Mouse (Mus musculus) cortical plate, adult 2 months (tissue): Measurements from ENCODE around the gene Poc1b. TPM values are rescaled to one million over a fixed set of nuclear protein-coding genes. Genes with fewer than 3 reads are reported as not detected.

Experiments
- H3K27ac ChIP-seq: fragments of 200-500 bp; 2 replicates; pipeline ENCODE4 v1.5.1; 2012; ENCODE audit warnings: low read length, control low read depth, inconsistent platforms; ENCODE audit not compliant: insufficient read depth
- H3K4me1 ChIP-seq: fragments of 200-500 bp; 2 replicates; pipeline ENCODE4 v1.6.1; 2011; ENCODE audit warnings: low read length; ENCODE audit not compliant: control insufficient read depth, insufficient read depth
- H3K4me3 ChIP-seq: fragments of 200-500 bp; 2 replicates; pipeline ENCODE4 v1.5.1; 2011; ENCODE audit warnings: mild to moderate bottlenecking, low read length, control low read depth; ENCODE audit not compliant: insufficient read depth
- CTCF ChIP-seq: fragments of 200-500 bp; IDR thresholded peaks from 2 replicates; pipeline ENCODE4 v1.5.1; 2011; ENCODE audit warnings: mild to moderate bottlenecking, control low read depth, low read length; ENCODE audit not compliant: insufficient read depth; ENCODE audit errors: extremely low read depth
- POLR2A ChIP-seq: fragments of 200-500 bp; IDR thresholded peaks from 2 replicates; pipeline ENCODE4 v1.6.1; 2011; ENCODE audit warnings: mild to moderate bottlenecking, low read length, control low read depth; ENCODE audit not compliant: insufficient read depth; ENCODE audit errors: extremely low read depth
- polyA plus RNA-seq: library from polyadenylated mRNA; depleted of rRNA; stranded (reverse); fragments of >200 nt; gene quantifications from 2 replicates; pipeline ENCODE4 v1.2.3, GENCODE M21; 2012

The Poc1b gene
- polyA plus RNA-seq, 1 experiment = 11.2 TPM

DNA sequence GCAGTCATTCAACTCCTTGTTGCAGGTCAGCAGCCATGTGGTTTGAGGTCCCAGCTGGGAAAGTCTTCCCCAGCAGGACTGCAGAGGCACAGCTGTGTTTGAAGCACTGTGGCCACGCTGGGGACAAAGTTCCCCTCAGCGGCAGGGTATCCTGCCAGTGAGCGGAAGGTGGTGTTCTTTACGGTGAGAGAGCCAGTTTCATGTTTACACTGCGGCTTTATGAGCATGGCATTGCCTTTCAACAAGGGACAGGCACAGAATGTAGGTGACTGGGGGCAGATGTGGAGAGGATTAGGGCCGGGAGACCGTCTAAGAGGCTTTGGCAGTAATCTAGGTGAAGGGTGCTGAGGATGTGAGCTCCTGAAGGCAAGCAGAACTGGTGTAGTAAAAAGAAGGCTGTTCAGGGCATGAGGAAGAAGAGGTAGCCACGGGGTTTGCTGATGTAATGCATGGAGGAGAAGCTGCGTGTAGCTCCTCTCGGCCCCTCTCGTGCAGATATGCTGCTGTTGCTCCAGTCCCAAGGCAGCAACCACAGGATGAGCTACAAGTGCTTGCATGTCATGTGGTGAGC, 20.9 kb downstream of the Poc1b start:
- H3K4me3 ChIP-seq = no peak overlapping the region
- TF ChIP-seq CTCF (no peak), POLR2A (no peak)
- no peak overlapping the region for H3K27ac ChIP-seq
- peaks cover 2% of the 10 kb centered on the region; the same call in 1 of the 2 replicates for H3K4me1 ChIP-seq

DNA sequence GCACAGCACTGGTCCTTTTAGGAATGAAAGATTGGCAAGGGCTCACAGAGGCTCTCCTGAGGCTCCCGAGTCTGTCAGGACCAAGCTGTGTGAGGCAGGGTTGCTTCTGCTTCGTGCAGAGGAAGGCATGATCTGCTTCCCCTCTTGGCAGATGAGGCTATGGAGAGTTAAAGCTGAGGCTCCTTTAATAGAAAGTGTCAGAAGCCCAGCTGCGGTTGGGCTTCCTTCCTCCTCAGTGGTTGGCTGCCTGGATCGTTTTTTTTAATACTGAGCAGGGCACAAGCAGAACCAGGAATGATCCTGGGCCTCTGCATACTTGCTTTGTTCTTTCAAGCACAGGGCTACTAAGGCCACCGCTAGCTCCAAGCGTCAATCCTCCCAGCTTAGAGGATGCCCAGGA, 23.8 kb downstream of the Poc1b start:
- no peak overlapping the region for H3K27ac ChIP-seq
- peaks cover 2% of the 10 kb centered on the region; the same call in 1 of the 2 replicates for H3K4me1 ChIP-seq
- TF ChIP-seq POLR2A (no peak), CTCF (no peak)
- H3K4me3 ChIP-seq = no peak overlapping the region

DNA sequence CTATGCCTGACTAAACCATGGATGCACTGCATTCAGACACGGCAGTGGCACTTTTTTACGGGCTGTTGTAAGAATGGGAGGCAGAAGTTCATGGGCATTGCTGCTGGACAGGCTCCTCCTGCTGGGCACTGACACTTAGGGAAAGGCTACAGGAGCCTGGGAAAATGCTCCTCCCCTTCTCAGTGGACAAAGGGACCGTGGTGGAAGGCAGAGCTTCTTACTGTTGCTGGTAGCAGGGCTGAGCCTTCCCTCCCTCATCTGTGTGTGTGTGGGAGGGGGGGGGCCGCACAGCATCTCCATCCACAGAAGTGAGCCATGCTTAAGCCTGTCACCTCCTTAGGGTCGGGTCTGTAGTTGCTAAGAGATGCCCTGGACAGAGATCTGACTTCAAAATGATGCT, 24.5 kb downstream of the Poc1b start:
- H3K27ac ChIP-seq = no peak overlapping the region
- no peak for TF ChIP-seq CTCF
- TF ChIP-seq POLR2A = no peak
- H3K4me3 ChIP-seq = no peak overlapping the region
- peaks cover 2% of the 10 kb centered on the region; the same call in 1 of the 2 replicates for H3K4me1 ChIP-seq

DNA sequence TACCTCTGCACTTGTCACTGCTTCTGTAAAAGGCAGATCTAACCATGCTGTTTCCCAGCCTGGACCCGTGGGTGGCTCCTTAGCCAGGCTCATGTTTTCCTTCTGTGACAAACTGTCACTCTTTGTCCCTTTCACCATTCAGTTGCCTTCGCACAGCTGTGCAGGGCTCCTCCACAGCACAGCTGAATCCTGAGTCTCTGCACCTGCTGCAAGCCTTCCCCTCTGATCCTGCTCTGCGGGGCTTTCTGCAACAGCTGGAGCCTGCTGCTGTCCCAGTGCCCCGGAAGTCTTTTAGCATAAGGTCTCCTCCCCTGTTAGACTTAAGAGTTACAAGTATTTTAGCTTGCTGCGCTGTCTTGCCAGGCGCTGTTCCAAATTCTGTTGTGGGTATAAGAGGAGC, 25.4 kb downstream of the Poc1b start:
- no peak for TF ChIP-seq CTCF
- no peak for TF ChIP-seq POLR2A
- peaks cover 2% of the 10 kb centered on the region; the same call in 1 of the 2 replicates for H3K4me1 ChIP-seq
- H3K4me3 ChIP-seq = no peak overlapping the region
- no peak overlapping the region for H3K27ac ChIP-seq

DNA sequence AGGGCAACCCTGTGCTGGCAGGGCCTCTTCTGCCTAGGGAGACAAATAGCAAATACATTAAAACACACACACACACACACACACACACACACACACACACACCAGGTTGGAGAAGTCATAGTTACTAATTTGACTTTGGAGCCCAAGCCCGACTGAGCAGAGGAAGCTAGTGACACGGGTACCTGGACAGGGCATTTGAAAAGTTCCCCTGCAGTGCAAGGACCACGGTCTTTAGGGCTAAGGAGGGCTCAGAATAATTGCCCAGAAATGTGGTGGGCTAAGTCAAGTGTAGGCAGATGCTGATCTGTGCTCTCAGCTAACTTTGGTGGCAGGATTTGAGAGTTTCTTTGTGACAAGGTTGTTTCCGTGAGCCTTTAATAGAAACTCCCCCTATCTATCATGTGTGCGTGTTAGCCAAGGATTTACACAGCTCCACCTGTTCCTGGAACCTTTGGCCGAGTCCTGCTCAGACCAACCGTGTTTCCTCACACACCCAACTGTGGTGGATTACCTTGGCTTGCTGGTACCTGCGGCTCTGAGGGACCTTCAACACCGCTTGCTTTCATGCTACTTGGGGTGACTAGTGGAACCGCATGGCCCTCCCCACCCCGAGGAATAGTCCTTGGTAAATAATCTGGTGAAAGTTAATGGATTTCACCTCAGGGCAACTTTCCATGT, 25.9 kb downstream of the Poc1b start:
- Histone ChIP-seq H3K4me3 (no peak overlapping the region), H3K27ac (no peak overlapping the region), H3K4me1 (peaks cover 2% of the 10 kb centered on the region; the same call in 1 of the 2 replicates)
- no peak for TF ChIP-seq CTCF
- TF ChIP-seq POLR2A = no peak

DNA sequence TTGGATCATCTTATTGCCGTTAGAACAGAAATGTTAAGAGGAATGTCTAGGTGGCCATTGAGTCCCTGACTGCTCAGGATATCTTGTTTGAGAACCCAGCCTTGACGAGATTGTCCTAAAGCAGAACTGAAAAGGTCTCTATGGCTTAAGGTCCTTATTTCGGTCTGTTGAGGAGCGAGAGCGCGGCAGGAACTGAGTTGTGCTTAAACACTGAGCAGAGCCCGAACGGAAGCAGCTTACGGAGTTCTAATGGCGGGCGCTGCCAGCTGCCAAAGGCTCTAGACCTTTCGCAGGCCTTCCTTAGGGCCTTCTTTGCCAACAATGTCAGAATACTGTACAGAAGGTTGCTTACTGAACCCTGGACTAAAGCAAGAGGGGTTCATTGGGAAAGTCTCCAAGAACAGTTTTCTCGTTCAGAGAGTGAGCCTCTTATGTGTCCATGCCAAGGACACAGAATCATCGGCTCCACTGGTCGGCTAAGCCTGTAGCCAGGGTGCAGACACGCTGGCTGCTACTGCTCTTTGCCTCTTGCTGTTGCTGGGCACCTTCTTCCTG, 26.6 kb downstream of the Poc1b start:
- H3K27ac ChIP-seq = peak overlapping the region; percentile 48; the same call in 1 of the 2 replicates
- no peak overlapping the region for H3K4me3 ChIP-seq
- H3K4me1 ChIP-seq = peaks cover 2% of the 10 kb centered on the region; the same call in 1 of the 2 replicates
- TF ChIP-seq CTCF (no peak), POLR2A (no peak)

DNA sequence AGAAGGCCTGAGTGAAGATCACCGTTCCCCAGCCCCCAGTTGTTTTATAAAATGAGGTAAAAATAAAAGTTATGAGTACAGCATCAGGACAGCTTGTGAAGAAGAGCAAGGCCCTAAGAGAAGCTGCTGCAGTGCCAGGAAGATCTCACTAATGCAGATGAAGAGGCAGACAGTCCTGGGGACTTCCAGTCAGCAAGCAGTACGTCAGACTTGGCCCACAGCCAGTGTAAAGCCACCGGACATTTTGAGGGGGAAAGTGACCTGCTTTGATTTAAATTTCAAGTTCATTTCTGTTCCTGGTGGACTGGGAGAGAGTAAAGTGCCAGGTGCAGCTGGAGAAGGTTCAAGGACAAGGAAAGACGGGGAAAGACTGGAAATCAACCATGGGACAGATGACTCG, 29.5 kb downstream of the Poc1b start:
- H3K4me3 ChIP-seq = no peak overlapping the region
- no peak overlapping the region for H3K27ac ChIP-seq
- H3K4me1 ChIP-seq = peaks cover 2% of the 10 kb centered on the region; the same call in 1 of the 2 replicates
- TF ChIP-seq POLR2A (no peak), CTCF (no peak)

DNA sequence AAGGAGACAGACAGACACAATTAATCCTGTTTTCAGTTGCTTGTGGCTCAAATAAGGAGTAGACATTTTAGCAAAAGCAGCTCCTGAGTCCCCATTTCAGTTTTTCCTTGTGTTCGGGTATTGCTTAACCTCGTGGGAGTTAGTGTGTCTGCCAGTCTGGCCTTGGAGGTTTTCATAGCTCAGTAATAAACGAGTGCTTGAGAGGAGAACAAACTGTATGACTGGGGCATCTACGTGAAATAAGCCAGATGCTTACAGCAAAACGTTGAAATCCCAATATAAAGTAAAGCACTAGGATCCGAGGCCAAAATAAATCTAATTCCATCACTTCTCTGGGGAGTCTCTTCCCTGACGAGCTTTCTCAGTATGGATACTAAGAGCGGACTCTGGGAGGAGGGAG, 38.8 kb downstream of the Poc1b start:
- TF ChIP-seq CTCF (no peak), POLR2A (no peak)
- no peaks in the 10 kb centered on the region for H3K4me1 ChIP-seq
- H3K27ac ChIP-seq = no peak overlapping the region
- no peak overlapping the region for H3K4me3 ChIP-seq

DNA sequence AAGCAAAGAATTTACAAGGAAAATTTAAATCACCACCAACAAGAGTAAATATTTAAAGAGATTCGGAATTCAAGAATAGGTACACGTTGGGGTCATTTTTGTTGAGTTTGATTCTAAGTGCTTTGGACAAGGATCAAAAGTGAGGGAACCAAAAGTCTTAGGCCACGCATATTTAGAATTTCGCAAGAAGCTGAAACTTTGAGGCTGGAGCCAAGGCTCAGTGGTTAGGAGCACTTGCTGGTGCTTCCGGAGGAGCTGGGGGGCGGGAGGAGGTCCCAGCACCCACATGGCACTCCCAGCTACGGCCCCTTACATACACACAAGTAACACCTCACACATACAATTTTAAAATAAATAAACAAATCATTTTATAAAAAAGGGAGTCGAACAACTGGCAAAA, 39.8 kb downstream of the Poc1b start:
- TF ChIP-seq CTCF (no peak), POLR2A (no peak)
- Histone ChIP-seq H3K4me1 (no peaks in the 10 kb centered on the region), H3K27ac (no peak overlapping the region), H3K4me3 (no peak overlapping the region)

DNA sequence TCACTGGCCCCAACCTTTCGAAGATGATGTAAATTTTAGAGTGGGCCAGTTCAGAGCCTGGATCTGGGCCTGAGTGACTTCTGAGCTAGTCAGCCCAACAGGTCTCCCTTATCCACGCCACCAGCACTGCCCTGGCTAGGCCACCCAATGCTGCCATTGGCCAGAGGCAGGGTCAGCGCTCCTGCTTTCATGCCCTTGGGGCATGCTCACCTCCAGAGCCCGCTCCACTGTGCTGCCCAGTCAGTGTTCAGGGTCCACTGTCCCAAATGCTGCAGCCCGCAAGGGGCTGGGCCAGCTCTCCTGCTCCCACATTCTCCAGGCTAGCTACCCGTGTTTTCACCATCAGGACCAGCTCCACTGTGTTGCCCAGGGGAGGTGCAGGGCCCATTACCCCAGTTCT, 43.2 kb downstream of the Poc1b start:
- no peak for TF ChIP-seq POLR2A
- no peak for TF ChIP-seq CTCF
- Histone ChIP-seq H3K27ac (no peak overlapping the region), H3K4me3 (no peak overlapping the region), H3K4me1 (no peaks in the 10 kb centered on the region)

DNA sequence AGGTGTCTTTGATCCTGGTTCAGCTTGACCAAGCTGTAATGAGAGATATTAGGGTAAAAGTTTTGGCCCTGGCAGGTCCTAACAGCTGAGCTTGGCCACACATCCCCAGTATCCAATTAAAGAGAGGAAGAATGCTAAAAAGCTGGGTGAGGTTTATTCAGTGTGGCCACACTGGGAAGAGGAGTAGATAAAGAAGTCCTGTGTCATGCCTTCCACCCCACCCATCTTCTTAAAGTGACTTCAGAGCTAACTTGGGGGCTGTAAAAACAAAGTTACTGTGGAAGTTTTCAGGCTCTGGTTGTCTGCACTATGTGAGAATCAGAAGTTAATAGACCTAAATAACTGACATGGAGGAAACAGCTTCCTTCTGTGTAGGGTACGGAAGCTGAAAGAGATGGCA, 44.7 kb downstream of the Poc1b start:
- Histone ChIP-seq H3K4me1 (no peaks in the 10 kb centered on the region), H3K4me3 (no peak overlapping the region), H3K27ac (no peak overlapping the region)
- no peak for TF ChIP-seq POLR2A
- TF ChIP-seq CTCF = no peak
